Mouse (Mus musculus) heart, embryonic 16.5 days (tissue): ENCODE results near the gene Tmem51. TPM values are rescaled to one million over a fixed set of nuclear protein-coding genes. Genes with fewer than 3 reads are reported as not detected.

Experiments used
- ATAC-seq: fragments of 200-750 bp; cut with Nextera tagmentation; replicated peaks from 2 replicates; pipeline ENCODE4 v1.8.0; 2017; ENCODE audit warnings: moderate number of reproducible peaks; ENCODE audit not compliant: insufficient read depth, low FRiP score; ENCODE audit errors: extremely low read depth
- H3K27ac ChIP-seq: fragments of 300-500 bp; sonication (generic); 2 replicates; pipeline ENCODE4 v1.5.1; 2014; ENCODE audit warnings: mild to moderate bottlenecking, low read length, control low read depth, moderate library complexity
- H3K27me3 ChIP-seq: fragments of 300-500 bp; sonication (generic); 2 replicates; pipeline ENCODE4 v1.6.1; 2014; ENCODE audit warnings: low read length, mixed read lengths; ENCODE audit not compliant: control insufficient read depth, insufficient read depth
- H3K36me3 ChIP-seq: fragments of 300-500 bp; sonication (generic); 2 replicates; pipeline ENCODE4 v1.6.1; 2014; ENCODE audit not compliant: control insufficient read depth, insufficient read depth
- H3K4me1 ChIP-seq: fragments of 300-500 bp; sonication (generic); 2 replicates; pipeline ENCODE4 v1.6.1; 2014; ENCODE audit warnings: low read length, mixed read lengths; ENCODE audit not compliant: control insufficient read depth, insufficient read depth
- H3K4me2 ChIP-seq: fragments of 300-500 bp; sonication (generic); 2 replicates; pipeline ENCODE4 v1.6.1; 2014; ENCODE audit warnings: low read depth, mild to moderate bottlenecking, control low read depth, low read length
- H3K4me3 ChIP-seq: fragments of 300-500 bp; sonication (generic); 2 replicates; pipeline ENCODE4 v1.5.1; 2014; ENCODE audit warnings: mild to moderate bottlenecking, control low read depth, low read length
- H3K9ac ChIP-seq: fragments of 300-500 bp; sonication (generic); 2 replicates; pipeline ENCODE4 v1.6.1; 2014; ENCODE audit warnings: low read length, control low read depth
- H3K9me3 ChIP-seq: fragments of 300-500 bp; sonication (generic); replicated peaks from 2 replicates; pipeline ENCODE4 v1.6.1; 2016; ENCODE audit warnings: low read length; ENCODE audit not compliant: control insufficient read depth
- WGBS: fragments of 180-500 bp; shearing (Covaris S2); extraction: QIAGEN DNeasy Blood & Tissue Kit; methylation state at CpG from one replicate; pipeline ENCODE4 v1.1.7; 2014; 5-methylcytosine and 5-hydroxymethylcytosine counted together
- polyA plus RNA-seq: library from polyadenylated mRNA; unstranded; fragments of >200 nt; fragmentation: Nextera tagmentation; extraction: Ambion mirVana; gene quantifications from 2 replicates; pipeline ENCODE4 v1.2.1, GENCODE M21; 2015

Gene Tmem51
- polyA plus RNA-seq, 1 experiment from 2014 or later, result 49.2 TPM

DNA sequence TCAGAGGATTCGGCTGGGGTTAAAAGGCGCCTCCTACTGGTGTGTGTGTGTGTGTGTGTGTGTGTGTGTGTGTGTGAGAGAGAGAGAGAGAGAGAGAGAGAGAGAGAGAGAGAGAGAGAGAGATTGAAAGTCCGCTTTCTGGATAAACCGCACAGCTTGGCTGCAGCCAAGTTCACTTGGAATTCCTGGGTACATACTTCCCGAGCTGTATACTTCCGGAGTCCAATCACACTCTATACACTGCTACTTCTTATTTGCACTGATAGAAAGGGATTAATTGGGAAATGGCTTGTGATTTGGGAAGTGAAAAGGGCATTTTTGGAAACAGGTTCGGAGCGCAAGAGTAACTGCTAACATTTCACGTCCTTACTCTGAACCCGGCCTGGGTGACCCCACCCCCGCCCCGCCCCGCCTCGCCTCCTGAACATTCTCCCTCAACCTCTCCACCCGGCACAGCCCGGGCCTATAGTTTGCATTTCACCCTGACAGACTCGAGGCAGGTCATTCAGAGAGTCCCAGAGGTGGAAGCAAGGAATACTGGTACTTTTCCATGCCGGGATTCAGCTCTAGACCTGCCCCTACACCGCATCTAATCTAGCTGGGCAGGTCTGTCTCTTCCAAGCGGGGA, 946 bp upstream of the Tmem51 start:
- Histone ChIP-seq H3K27ac (peak overlapping the region; percentile 95), H3K9me3 (no peaks in the 10 kb centered on the region), H3K4me2 (peak overlapping the region; percentile 92), H3K9ac (peak overlapping the region; percentile 91), H3K27me3 (no peaks in the 10 kb centered on the region), H3K4me1 (peaks cover 36% of the 10 kb centered on the region), H3K36me3 (no peaks in the 10 kb centered on the region), H3K4me3 (peak overlapping the region; percentile 85)
- 8% methylated on average over 20 of the region's 20 CpGs for WGBS
- no peak for ATAC-seq

DNA sequence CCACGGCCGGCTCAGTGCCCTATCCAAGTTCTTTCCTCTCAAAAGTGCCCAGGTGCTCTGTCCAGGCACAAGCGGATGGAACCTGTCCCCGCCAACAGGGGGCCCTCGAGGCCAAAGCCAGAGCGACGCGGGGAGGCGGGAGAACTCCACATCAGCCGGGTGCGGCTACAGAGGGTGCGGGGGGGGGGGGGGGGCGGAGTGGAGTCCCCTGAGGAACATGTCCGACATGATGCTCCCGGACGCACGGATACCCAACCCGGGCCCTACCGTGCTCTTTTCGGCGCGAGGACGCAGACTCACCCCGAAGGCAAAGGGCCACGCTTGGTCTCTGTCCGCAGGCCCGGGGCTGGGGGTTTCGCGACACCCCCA, 358 bp downstream of the Tmem51 start:
- no peaks in the 10 kb centered on the region for H3K27me3 ChIP-seq
- H3K9me3 ChIP-seq, result no peaks in the 10 kb centered on the region
- peak overlapping the region; percentile 91 for H3K9ac ChIP-seq
- WGBS, result under 1% methylated on average over 20 of the region's 29 CpGs
- H3K36me3 ChIP-seq, result no peaks in the 10 kb centered on the region
- H3K4me2 ChIP-seq, result peak overlapping the region; percentile 92
- H3K27ac ChIP-seq, result peak overlapping the region; percentile 95
- ATAC-seq, result peak; percentile 68
- H3K4me3 ChIP-seq, result peak overlapping the region; percentile 85
- peaks cover 42% of the 10 kb centered on the region for H3K4me1 ChIP-seq

DNA sequence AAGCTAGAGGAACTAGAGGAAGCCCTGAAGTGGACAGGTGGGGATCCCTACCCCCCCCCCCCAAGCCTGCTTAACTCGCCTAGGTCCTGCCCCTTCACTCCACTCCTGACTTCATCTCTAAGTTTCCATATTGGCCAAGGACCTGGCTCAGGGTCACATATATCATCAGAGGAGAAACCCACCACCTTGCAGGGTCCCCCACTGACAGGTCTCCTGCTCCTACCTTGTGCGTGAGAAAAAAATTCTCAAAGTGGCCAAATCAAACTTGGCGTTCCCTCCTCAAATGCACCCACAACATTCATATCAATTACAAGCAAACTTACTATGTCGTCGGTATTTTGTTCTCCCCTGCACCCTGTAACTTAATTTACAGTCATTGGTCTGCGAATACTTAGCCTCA, 911 bp downstream of the Tmem51 start:
- no peaks in the 10 kb centered on the region for H3K9me3 ChIP-seq
- H3K9ac ChIP-seq, result peak overlapping the region; percentile 91
- H3K4me2 ChIP-seq, result peak overlapping the region; percentile 92
- no peak for ATAC-seq
- no peaks in the 10 kb centered on the region for H3K36me3 ChIP-seq
- no peaks in the 10 kb centered on the region for H3K27me3 ChIP-seq
- WGBS, result 39% methylated on average over 6 of the region's 6 CpGs
- H3K4me1 ChIP-seq, result peaks cover 44% of the 10 kb centered on the region
- H3K27ac ChIP-seq, result peak overlapping the region; percentile 95
- H3K4me3 ChIP-seq, result peak overlapping the region; percentile 85

DNA sequence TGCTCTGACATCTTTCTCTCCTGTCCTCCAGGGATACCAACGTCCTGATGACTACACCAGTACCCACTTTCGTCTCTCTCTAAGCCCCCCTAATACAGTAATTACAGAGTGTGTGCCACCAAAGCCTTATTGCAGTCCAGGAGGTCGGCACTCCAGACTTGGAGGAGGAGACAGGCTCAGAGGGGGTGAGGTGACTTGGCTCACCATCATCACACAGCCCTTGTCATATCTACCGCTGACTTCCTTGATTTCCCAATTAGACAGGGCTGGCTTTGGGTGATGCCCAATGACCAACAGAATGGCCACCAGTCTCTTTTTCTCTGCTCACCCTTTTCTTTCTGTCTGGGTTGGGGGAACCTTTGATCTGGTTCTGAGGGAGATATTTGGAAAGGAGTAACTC, 1.4 kb downstream of the Tmem51 start:
- Histone ChIP-seq H3K27ac (no peak overlapping the region), H3K27me3 (no peaks in the 10 kb centered on the region), H3K36me3 (no peaks in the 10 kb centered on the region), H3K9ac (peak overlapping the region; percentile 65; the same call in 1 of the 2 replicates), H3K9me3 (no peaks in the 10 kb centered on the region), H3K4me3 (peak overlapping the region; percentile 85), H3K4me2 (peak overlapping the region; percentile 92), H3K4me1 (peaks cover 49% of the 10 kb centered on the region)
- 77% methylated on average over 4 of the region's 4 CpGs for WGBS
- no peak for ATAC-seq

DNA sequence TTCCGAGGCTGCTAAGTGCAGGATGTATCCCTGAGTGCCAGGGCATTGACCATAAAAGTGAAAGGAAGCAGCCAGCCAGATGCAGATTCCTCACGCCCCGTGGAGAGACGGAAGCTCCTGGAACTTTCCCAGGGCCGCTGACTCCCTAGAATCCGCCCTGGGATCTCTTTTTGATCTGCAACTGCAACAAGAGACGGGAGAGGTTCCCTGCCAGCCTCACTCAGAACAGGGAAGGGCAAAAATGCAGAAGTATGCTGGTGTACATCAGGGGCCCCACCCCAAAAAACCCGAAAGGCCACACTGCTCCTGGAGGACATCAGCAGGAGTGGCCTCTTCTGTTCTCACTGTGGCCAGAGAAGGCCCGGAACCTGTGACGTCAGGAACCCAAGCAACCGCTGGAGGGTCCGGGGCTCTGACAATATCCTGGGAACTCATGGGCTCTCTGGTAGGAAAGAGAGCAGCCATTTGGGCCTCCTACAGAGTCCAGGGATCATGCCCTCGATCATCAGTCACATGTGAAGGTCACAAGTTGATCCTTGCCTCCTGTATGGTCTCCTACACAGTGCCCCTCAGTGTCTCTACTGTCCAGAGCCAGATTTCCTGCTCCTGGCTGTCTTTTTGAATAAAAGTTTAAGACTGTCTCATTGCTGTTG, 2.3 kb downstream of the Tmem51 start:
- peak overlapping the region; percentile 16; the same call in 1 of the 2 replicates for H3K4me3 ChIP-seq
- no peaks in the 10 kb centered on the region for H3K36me3 ChIP-seq
- H3K9ac ChIP-seq, result peak overlapping the region; percentile 65
- 38% methylated on average over 13 of the region's 13 CpGs for WGBS
- H3K27ac ChIP-seq, result peak overlapping the region; percentile 87
- peaks cover 57% of the 10 kb centered on the region for H3K4me1 ChIP-seq
- H3K9me3 ChIP-seq, result no peaks in the 10 kb centered on the region
- ATAC-seq, result no peak
- peak overlapping the region; percentile 92 for H3K4me2 ChIP-seq
- no peaks in the 10 kb centered on the region for H3K27me3 ChIP-seq

DNA sequence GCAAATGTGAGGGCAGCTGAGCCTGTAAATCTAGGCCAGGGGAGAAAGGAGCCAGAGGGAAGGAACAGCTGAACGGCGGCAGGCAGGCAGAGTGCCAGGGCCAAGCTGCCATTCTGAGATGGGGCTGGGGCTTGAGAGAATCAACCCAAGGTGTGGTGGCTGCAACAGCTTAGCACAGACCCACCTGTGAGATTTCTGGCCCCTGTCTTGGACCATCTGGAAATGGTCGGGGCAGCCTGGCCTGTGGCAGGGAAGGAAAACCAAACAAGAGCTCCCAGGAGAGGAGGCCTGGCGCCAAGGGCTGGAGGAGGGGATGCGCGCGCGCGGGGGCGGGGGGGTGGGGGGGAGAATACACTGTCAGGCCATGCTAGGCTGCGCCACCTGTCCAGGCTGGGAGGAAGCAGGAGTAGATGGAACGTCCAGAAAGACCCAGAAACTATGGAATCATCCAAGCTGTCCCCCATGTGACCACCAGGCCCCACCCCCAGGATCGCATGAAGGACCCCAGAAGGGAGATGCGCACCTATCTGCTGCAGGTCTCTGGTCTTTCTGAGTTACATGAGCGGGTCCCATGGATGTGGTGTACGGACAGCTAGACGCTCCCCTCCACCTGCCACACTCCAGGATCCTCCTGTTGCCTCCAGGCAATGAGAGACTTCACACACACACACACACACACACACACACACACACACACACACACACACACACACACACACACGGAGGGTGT, 3.0 kb downstream of the Tmem51 start:
- Histone ChIP-seq H3K4me1 (peaks cover 57% of the 10 kb centered on the region), H3K9me3 (no peaks in the 10 kb centered on the region), H3K4me2 (peak overlapping the region; percentile 92), H3K9ac (peak overlapping the region; percentile 65), H3K27ac (peak overlapping the region; percentile 87), H3K4me3 (0 out of 2 replicates have a peak overlapping the region, but pooled peaks have one; percentile 16), H3K27me3 (no peaks in the 10 kb centered on the region), H3K36me3 (no peaks in the 10 kb centered on the region)
- WGBS, result 54% methylated on average over 18 of the region's 18 CpGs
- ATAC-seq, result no peak

DNA sequence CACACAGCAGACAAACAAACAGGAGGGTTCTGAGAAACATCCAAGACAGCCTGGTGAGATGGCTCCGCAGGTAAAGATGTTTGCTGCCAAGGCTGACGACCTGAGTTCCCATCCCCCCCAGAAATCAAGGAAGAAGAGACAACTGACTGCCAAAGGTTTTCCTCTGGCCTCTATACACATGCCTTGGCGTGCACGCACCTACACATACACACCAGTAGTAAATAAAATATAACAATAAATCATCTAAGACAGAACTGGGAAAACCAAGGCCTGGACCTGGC, 3.7 kb downstream of the Tmem51 start:
- Histone ChIP-seq H3K27ac (peak overlapping the region; percentile 87), H3K36me3 (no peaks in the 10 kb centered on the region), H3K27me3 (no peaks in the 10 kb centered on the region), H3K4me3 (no peak overlapping the region), H3K4me1 (peaks cover 58% of the 10 kb centered on the region), H3K9me3 (no peaks in the 10 kb centered on the region), H3K4me2 (no peak overlapping the region; the same call in 1 of the 2 replicates), H3K9ac (no peak overlapping the region)
- no peak for ATAC-seq
- 85% methylated on average over 4 of the region's 4 CpGs for WGBS

DNA sequence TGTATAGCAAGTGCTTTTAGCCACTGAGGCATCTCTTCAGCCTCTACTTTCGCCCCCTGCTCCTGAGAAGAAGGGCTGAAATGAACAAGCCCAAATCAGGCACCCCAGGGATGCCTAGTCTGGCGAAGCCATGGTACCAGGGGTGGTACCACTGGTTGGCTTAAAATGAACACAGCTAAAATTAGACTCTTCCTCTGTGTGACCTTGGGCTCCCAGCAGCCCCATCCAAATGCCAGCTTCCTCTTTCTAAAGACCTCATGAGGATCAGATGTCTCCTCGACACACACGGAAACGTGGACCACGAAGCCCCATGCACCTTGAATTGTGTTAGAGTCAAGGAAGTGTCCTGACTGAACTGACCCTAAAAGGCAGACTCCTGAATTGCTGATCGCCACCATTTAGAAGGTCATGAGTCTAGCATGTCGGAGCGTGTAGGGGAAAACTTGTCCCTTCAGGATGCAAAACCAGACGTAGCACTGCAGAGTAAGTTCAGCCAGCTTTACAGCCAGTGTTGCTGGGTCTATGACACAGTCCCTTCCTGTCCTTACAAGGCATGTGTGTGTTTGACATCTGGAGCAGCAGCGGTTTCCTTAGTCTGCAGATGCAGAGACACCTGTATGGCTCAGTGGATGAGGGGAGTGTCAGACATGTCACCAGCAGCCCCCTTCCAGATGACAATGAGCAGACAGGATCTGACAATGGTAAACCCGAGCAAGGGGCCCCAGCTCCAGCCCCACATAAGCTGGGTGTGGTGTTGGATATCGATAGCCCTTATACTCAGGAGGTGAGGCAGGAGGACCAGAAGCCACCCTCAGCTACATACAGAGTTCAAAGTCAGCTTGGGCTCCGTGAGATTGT, 4.2 kb downstream of the Tmem51 start:
- Histone ChIP-seq H3K9me3 (no peaks in the 10 kb centered on the region), H3K36me3 (no peaks in the 10 kb centered on the region), H3K9ac (peak overlapping the region; percentile 50; the same call in 1 of the 2 replicates), H3K4me2 (no peak overlapping the region; the same call in 1 of the 2 replicates), H3K27me3 (no peaks in the 10 kb centered on the region), H3K27ac (peak overlapping the region; percentile 87), H3K4me1 (peaks cover 61% of the 10 kb centered on the region), H3K4me3 (no peak overlapping the region)
- 51% methylated on average over 14 of the region's 14 CpGs for WGBS
- no peak for ATAC-seq
